In the genomic region with DNA sequence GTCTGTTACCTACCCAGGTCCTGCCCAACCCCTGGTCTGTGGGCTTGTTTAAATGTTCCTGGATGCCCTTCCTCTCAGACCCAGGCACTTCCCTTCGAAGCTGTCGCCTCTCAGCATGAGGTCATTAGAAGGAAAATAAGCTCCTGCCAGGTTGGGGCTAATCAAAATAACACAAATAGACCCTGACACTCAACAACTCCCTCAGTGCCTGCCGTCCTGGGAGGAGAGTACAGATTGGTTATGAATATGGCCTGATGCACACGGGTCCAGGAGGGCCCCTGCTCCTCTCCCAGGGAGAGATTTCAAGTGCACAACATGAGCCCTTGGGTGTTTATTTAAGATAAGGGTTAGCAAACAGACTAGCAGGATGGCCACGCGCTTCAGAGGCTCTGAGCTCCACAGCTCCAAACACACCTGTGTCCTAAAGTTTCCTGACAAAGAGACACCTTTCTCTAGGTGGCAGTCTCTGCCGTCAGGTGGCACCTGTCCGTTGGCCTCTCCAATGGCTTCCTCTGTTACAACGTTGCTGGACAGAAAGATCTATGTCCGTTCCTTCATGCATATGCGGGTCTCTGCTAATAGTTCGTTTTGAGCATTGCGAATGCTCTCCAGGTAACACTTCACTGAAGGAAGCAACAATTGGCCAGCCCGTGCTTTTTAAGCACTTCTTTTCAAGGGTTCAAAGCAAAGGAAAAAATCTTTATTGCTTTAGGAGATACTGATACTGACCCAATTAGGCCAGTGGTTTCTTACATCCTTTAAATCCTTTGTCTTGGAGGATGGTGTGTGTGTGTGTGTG, we compare ENCODE assay signal across 10 mouse cellular contexts. TPM values are rescaled to one million over a fixed set of nuclear protein-coding genes. Genes with fewer than 3 reads are reported as not detected.
DNase-seq lines count a peak whose midpoint lies in the region; ATAC-seq lines count a peak whose summit lies in the region.
"Had no signal": no experiment of that assay in that cellular context is flagged by ENCODE, and none has a peak within 500 bp of the region (broad histone marks: within the 10 kb centered on the region; RNA-seq: fewer than 3 reads in every experiment).

No protein-coding gene starts in this region.

- peak; percentile 49; the same call in 1 of the 2 replicates for ATAC-seq in forebrain, embryonic 11.5 days (replicated peaks; ENCODE audit: low FRiP score)
- no peak for ATAC-seq in forebrain, embryonic 14.5 days
- peak; percentile 68 for ATAC-seq in midbrain, embryonic 11.5 days (ENCODE audit: low FRiP score)
- no peak for ATAC-seq in CD4-positive, CD25-positive, alpha-beta regulatory T cell, adult 4 months

- H3K9me3 ChIP-seq in forebrain, embryonic 11.5 days (ENCODE audit: control insufficient read depth, low read length) = no peaks in the 10 kb centered on the region
- no peaks in the 10 kb centered on the region for H3K9me3 ChIP-seq in forebrain, embryonic 14.5 days (replicated peaks; ENCODE audit: control insufficient read depth, low read length)
- H3K9me3 ChIP-seq in midbrain, embryonic 11.5 days (ENCODE audit: control insufficient read depth, low read length) = no peaks in the 10 kb centered on the region

- peaks cover 83% of the 10 kb centered on the region for H3K27me3 ChIP-seq in forebrain, embryonic 11.5 days (ENCODE audit: control insufficient read depth, insufficient read depth, low read length)
- peaks cover 87% of the 10 kb centered on the region for H3K27me3 ChIP-seq in forebrain, embryonic 14.5 days (replicated peaks; ENCODE audit: control insufficient read depth, insufficient read depth, low read length)
- peaks cover 58% of the 10 kb centered on the region for H3K27me3 ChIP-seq in midbrain, embryonic 11.5 days (ENCODE audit: control insufficient read depth, insufficient read depth, low read length)

- no peak overlapping the region for H3K9ac ChIP-seq in forebrain, embryonic 11.5 days (ENCODE audit: low read length)
- no peak overlapping the region for H3K9ac ChIP-seq in forebrain, embryonic 14.5 days (ENCODE audit: low read length)
- no peak overlapping the region for H3K9ac ChIP-seq in midbrain, embryonic 11.5 days (ENCODE audit: low read length)
- H3K9ac ChIP-seq: liver, embryonic 14.5 days had no signal

- H3K27ac ChIP-seq in forebrain, embryonic 11.5 days (ENCODE audit: low read depth, low read length) = no peak overlapping the region
- H3K27ac ChIP-seq in forebrain, embryonic 14.5 days (ENCODE audit: low read depth, low read length) = no peak overlapping the region
- H3K27ac ChIP-seq in midbrain, embryonic 11.5 days (ENCODE audit: low read depth, low read length) = peak overlapping the region; percentile 51
- H3K27ac ChIP-seq: liver, embryonic 14.5 days had no signal

- peak; percentile 57 for DNase-seq in forebrain, embryonic 11.5 days (ENCODE audit: low spot score)
- DNase-seq in forebrain, embryonic 14.5 days (ENCODE audit: low spot score) = no peak
- peak; percentile 52 for DNase-seq in ES-CJ7 (ENCODE audit: low read depth, low spot score)
- DNase-seq in forelimb bud, embryonic 11.5 days (ENCODE audit: low read depth, low spot score) = peak; percentile 52
- peak; percentile 95 for DNase-seq in midbrain, embryonic 11.5 days (ENCODE audit: low spot score, missing footprints)
- DNase-seq in right cerebral cortex, postnatal 10 days (ENCODE audit: low spot score in 2 of 2) = no peak
- no peak for DNase-seq in Muller cell, postnatal 12 days (ENCODE audit: inconsistent ontology term)
- DNase-seq: gastrocnemius, postnatal 14 days had no signal

- no peak overlapping the region for H3K4me2 ChIP-seq in forebrain, embryonic 11.5 days (ENCODE audit: low read depth, low read length, severe bottlenecking)
- no peak overlapping the region for H3K4me2 ChIP-seq in forebrain, embryonic 14.5 days (ENCODE audit: low read length)
- peak overlapping the region; percentile 16 for H3K4me2 ChIP-seq in midbrain, embryonic 11.5 days

- WGBS in forebrain, embryonic 11.5 days = under 1% methylated on average over 14 of the region's 14 CpGs
- WGBS in forebrain, embryonic 14.5 days = under 1% methylated on average over 14 of the region's 14 CpGs
- WGBS in midbrain, embryonic 11.5 days = 1% methylated on average over 14 of the region's 14 CpGs

- H3K4me3 ChIP-seq in forebrain, embryonic 11.5 days (ENCODE audit: low read depth, low read length) = no peak overlapping the region
- H3K4me3 ChIP-seq in forebrain, embryonic 14.5 days (ENCODE audit: low read depth, low read length) = no peak overlapping the region
- no peak overlapping the region for H3K4me3 ChIP-seq in midbrain, embryonic 11.5 days (ENCODE audit: low read depth, low read length)

- H3K36me3 ChIP-seq in forebrain, embryonic 11.5 days (ENCODE audit: control insufficient read depth, insufficient read depth, low read length) = no peaks in the 10 kb centered on the region
- no peaks in the 10 kb centered on the region for H3K36me3 ChIP-seq in forebrain, embryonic 14.5 days (ENCODE audit: control insufficient read depth, insufficient read depth, low read length)
- H3K36me3 ChIP-seq in midbrain, embryonic 11.5 days (ENCODE audit: control insufficient read depth, insufficient read depth, low read length) = no peaks in the 10 kb centered on the region

- peaks cover 9% of the 10 kb centered on the region for H3K4me1 ChIP-seq in forebrain, embryonic 11.5 days (replicated peaks; ENCODE audit: control insufficient read depth, insufficient read depth, low read length)
- H3K4me1 ChIP-seq in forebrain, embryonic 14.5 days (ENCODE audit: control insufficient read depth, insufficient read depth, low read length) = no peaks in the 10 kb centered on the region
- peaks cover 51% of the 10 kb centered on the region for H3K4me1 ChIP-seq in midbrain, embryonic 11.5 days (ENCODE audit: control insufficient read depth, insufficient read depth, low read length)

RNA-seq across cellular contexts. Expression of a gene that starts 56.2 kb away (rescaled TPM):
- polyA plus RNA-seq in forebrain, embryonic 11.5 days (2014; fragmentation: Nextera tagmentation; extraction: Ambion mirVana) = 4.4 and 4.7 TPM in 2 replicates
- polyA plus RNA-seq in forebrain, embryonic 14.5 days (2014; fragmentation: Nextera tagmentation; extraction: Ambion mirVana) = 0.24 and 0.33 TPM in 2 replicates
- 38.1 and 41.5 TPM in 2 replicates for polyA plus RNA-seq in midbrain, embryonic 11.5 days (2014; fragmentation: Nextera tagmentation; extraction: Ambion mirVana)
- not detected for polyA plus RNA-seq in CD4-positive, CD25-positive, alpha-beta regulatory T cell, adult 4 months (2017; shearing (Covaris generic))
- polyA plus RNA-seq: liver, embryonic 14.5 days had no signal

Comparison
In these comparisons a context has a peak if more than half of its experiments do, and no peak if none do; other contexts are left out.
1. ATAC-seq: peak in forebrain, embryonic 11.5 days (single experiment) and midbrain, embryonic 11.5 days (single experiment); none in forebrain, embryonic 14.5 days (single experiment) and CD4-positive, CD25-positive, alpha-beta regulatory T cell, adult 4 months (single experiment).
2. DNase-seq: peak in forebrain, embryonic 11.5 days (single experiment), ES-CJ7 (single experiment), forelimb bud, embryonic 11.5 days (single experiment) and midbrain, embryonic 11.5 days (single experiment); none in forebrain, embryonic 14.5 days (single experiment), right cerebral cortex, postnatal 10 days (0 of 2) and Muller cell, postnatal 12 days (single experiment).